Mouse (Mus musculus): ENCODE results near the gene Utp11.

Gene Utp11

GRCm38 (mm10) chr4:124670232-124670631 lies 23.2 kb downstream of the Utp11 start:
- no peak for DNase-seq

- DNase-seq: no peak
These were observed 25.3 kb downstream of the Utp11 start for GRCm38 (mm10) chr4:124668078-124668477.

GRCm38 (mm10) chr4:124667476-124668033 lies 25.8 kb downstream of the Utp11 start:
- DNase-seq: no peak

- DNase-seq: no peak
These were observed 28.8 kb downstream of the Utp11 start for GRCm38 (mm10) chr4:124664604-124665003.

- DNase-seq: no peak
These were observed 29.2 kb downstream of the Utp11 start for GRCm38 (mm10) chr4:124664185-124664584.

- no peak for DNase-seq
These were observed 30.4 kb downstream of the Utp11 start for GRCm38 (mm10) chr4:124663034-124663433.

- no peak for DNase-seq
These were observed 32.8 kb downstream of the Utp11 start for GRCm38 (mm10) chr4:124660603-124661002.

GRCm38 (mm10) chr4:124659251-124660217 lies 33.9 kb downstream of the Utp11 start:
- DNase-seq: no peak

GRCm38 (mm10) chr4:124658412-124658851 lies 35.0 kb downstream of the Utp11 start:
- no peak for DNase-seq

- DNase-seq: peak; percentile 35
These were observed 35.6 kb downstream of the Utp11 start for GRCm38 (mm10) chr4:124657781-124658180.

GRCm38 (mm10) chr4:124656854-124657650 lies 36.3 kb downstream of the Utp11 start:
- peak; percentile 88 for DNase-seq

- DNase-seq: no peak
These were observed 36.9 kb downstream of the Utp11 start, which contains the start of gene Pou3f1 for GRCm38 (mm10) chr4:124656518-124656853. Gene Pou3f1 (plus strand): TSS chr4:124656807.

- no peak for DNase-seq
These were observed 40.5 kb downstream of the Utp11 start for GRCm38 (mm10) chr4:124652886-124653285.

- DNase-seq: no peak
These were observed 45.5 kb downstream of the Utp11 start for GRCm38 (mm10) chr4:124647909-124648308.

- no peak for DNase-seq
These were observed 46.8 kb downstream of the Utp11 start for GRCm38 (mm10) chr4:124646591-124646990.

- no peak for DNase-seq
These were observed 48.4 kb downstream of the Utp11 start for GRCm38 (mm10) chr4:124644974-124645433.

- no peak for DNase-seq
These were observed 49.5 kb downstream of the Utp11 start for GRCm38 (mm10) chr4:124643859-124644258.

GRCm38 (mm10) chr4:124639715-124640114 lies 53.7 kb downstream of the Utp11 start:
- no peak for DNase-seq

GRCm38 (mm10) chr4:124633281-124633680 lies 60.1 kb downstream of the Utp11 start:
- peak; percentile 14 for DNase-seq

GRCm38 (mm10) chr4:124632856-124633255 lies 60.5 kb downstream of the Utp11 start:
- no peak for DNase-seq

- no peak for DNase-seq
These were observed 61.9 kb downstream of the Utp11 start for GRCm38 (mm10) chr4:124631456-124631855.
